Mouse (Mus musculus): ENCODE data around the gene Fbxo17.

The Fbxo17 gene

GRCm38 (mm10) chr7:28769414-28769958, 52.9 kb downstream of the Fbxo17 start:
- no peak for DNase-seq

GRCm38 (mm10) chr7:28770309-28770708, 53.7 kb downstream of the Fbxo17 start:
- DNase-seq = no peak

- DNase-seq = peak in 1 of 2 experiments; percentile 51
Observed at GRCm38 (mm10) chr7:28771867-28772266, 55.3 kb downstream of the Fbxo17 start.

DNA sequence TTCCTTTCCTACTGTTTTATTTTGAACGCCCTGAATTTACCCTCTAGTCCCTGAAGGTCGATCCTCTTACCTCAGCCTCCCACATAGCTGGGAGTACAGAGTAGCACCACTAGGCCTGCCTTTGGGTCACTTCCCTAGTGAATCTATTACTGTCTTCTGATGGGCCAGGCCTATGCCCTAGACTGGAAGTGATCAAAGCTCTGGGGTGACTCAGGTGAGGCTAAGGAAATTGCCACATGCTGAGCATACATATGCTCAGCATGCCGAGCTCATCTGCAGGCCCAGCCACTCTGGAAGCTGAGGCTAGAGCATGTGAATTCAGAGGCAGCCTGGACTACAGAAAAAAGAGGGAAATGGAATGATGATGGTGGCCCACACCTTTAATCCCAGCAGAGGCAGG, 56.6 kb downstream of the Fbxo17 start:
- DNase-seq = peak; percentile 20 to 41

- DNase-seq = peak; percentile 32 to 54
Observed at GRCm38 (mm10) chr7:28774164-28774563, 57.6 kb downstream of the Fbxo17 start.

DNA sequence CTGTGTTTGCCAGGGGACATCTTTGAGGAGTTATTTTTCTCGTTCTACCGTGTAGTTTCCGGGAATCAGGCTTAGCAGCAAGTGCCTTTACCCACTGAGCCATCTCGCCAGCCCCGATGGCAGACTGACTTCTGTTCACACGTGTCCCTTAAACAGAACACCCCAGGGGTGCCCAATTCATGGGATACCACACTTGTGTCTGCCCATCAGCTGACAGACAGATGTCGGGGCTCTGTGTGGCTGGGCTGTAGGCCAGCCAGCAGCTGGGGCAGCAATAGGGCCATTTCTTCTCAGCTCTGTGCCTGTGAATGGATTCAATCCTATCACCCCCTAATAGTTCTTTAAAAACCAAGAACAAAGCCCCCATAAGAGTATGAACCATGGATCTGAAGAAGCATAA, 58.5 kb downstream of the Fbxo17 start:
- DNase-seq = no peak

DNA sequence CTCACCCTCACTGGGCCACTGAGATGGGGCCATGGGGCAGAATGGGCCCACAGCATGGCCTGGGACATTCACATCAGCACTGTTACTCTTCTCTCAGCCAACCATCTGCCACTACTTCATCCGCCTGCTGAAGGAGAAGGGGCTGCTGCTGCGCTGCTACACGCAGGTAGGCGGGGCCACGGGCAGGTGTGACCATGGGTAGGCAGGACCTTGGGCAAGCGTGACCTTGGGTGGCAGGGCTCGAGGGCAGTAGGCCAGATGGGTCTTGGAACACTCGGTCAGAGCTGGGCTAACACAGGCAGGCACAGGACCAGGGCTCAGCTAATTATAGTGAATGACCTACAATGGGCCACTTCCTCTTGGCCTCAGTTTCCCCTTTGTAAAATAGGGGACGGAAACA, 62.2 kb downstream of the Fbxo17 start:
- peak in 1 of 2 experiments; percentile 44 for DNase-seq

DNA sequence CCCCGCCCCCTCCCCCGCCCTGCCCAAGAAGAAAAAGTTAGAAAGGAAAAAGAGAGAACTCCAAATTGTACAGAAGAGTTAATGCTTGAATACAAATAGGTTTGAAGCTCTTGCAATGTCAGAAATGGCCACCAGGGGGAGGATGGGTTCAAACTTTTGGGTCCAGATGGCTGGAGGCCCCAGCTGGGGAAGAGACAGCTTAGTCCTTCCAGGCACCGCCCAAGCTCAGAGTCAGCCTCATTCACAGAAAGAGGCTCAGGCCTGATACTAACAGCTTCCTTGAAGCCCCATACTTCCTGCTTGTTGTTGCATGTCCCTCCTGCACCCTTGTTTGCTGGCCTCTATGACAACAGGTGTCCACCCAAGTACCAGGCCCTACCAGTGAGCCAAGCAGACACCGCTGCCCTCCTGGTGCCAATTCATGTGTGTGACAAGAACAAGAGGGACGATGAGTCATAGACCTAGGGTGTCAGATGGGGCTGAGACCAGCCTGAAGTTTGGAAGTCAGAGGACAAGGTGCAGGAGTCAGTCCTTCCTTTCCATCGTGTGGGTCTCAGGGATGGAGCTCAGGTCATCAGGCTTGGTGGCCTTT, 63.6 kb downstream of the Fbxo17 start:
- DNase-seq = peak; percentile 91 to 94

- peak; percentile 37 to 52 for DNase-seq
Observed at GRCm38 (mm10) chr7:28780857-28781256, 64.3 kb downstream of the Fbxo17 start.

- DNase-seq = no peak
Observed at GRCm38 (mm10) chr7:28781261-28781663, 64.7 kb downstream of the Fbxo17 start.

- no peak for DNase-seq
Observed at GRCm38 (mm10) chr7:28785161-28785560, 68.6 kb downstream of the Fbxo17 start.

Measured in cerebellum, postnatal 25 days (tissue).